Mouse (Mus musculus): Measurements from ENCODE around the gene Adat3. TPM values are rescaled to one million over a fixed set of nuclear protein-coding genes. Genes with fewer than 3 reads are reported as not detected.
"Not testable (repeated sequence)": the region's sequence is repeated elsewhere in the genome, so short reads cannot be mapped to it uniquely, and the experiment has no call there.

The Adat3 gene
- polyA plus RNA-seq, 1 experiment from 2014 or later: 5.8 TPM

GRCm38 (mm10) chr10:80623457-80624191 is 20.9 kb downstream of the Adat3 start:
- WGBS: 13% methylated on average over 15 of the region's 15 CpGs

GRCm38 (mm10) chr10:80625764-80626163 is 23.1 kb downstream of the Adat3 start:
- H3K9me3 ChIP-seq (replicated peaks; ENCODE audit: control insufficient read depth, low read length): no peaks in the 10 kb centered on the region
- peaks cover 7% of the 10 kb centered on the region; the same call in 1 of the 2 replicates for H3K4me1 ChIP-seq (ENCODE audit: control insufficient read depth, insufficient read depth, low read length)
- no peak overlapping the region for H3K4me2 ChIP-seq (ENCODE audit: low read depth, low read length)
- H3K9ac ChIP-seq (replicated peaks; ENCODE audit: low read length): no peak overlapping the region
- H3K27me3 ChIP-seq (ENCODE audit: control insufficient read depth, insufficient read depth, low read length): no peaks in the 10 kb centered on the region
- H3K27ac ChIP-seq (replicated peaks; ENCODE audit: low read depth, low read length): no peak overlapping the region
- H3K4me3 ChIP-seq (ENCODE audit: low read depth, low read length): no peak overlapping the region
- no peak for ATAC-seq (replicated peaks; ENCODE audit: insufficient number of reproducible peaks, low FRiP score, low TSS enrichment, low read depth)
- DNase-seq (ENCODE audit: low spot score): no peak
- 95% methylated on average over 4 of the region's 4 CpGs for WGBS
- H3K36me3 ChIP-seq (replicated peaks; ENCODE audit: control insufficient read depth, insufficient read depth, low read depth, low read length): peaks cover 2% of the 10 kb centered on the region; the same call in 1 of the 2 replicates

More at GRCm38 (mm10) chr10:80623457-80624191, 20.9 kb downstream of the Adat3 start:
- H3K27me3 ChIP-seq (ENCODE audit: control insufficient read depth, insufficient read depth, low read length): no peaks in the 10 kb centered on the region
- no peaks in the 10 kb centered on the region for H3K36me3 ChIP-seq (replicated peaks; ENCODE audit: control insufficient read depth, insufficient read depth, low read depth, low read length)
- H3K9me3 ChIP-seq (replicated peaks; ENCODE audit: control insufficient read depth, low read length): no peaks in the 10 kb centered on the region
- DNase-seq (ENCODE audit: low spot score) (peak; percentile 71), ATAC-seq (replicated peaks; ENCODE audit: insufficient number of reproducible peaks, low FRiP score, low TSS enrichment, low read depth) (no peak)
- H3K4me1 ChIP-seq (ENCODE audit: control insufficient read depth, insufficient read depth, low read length): peaks cover 4% of the 10 kb centered on the region; the same call in 1 of the 2 replicates
- H3K27ac ChIP-seq (replicated peaks; ENCODE audit: low read depth, low read length): peak overlapping the region; percentile 82
- H3K4me2 ChIP-seq (ENCODE audit: low read depth, low read length): peak overlapping the region; percentile 85
- H3K4me3 ChIP-seq (ENCODE audit: low read depth, low read length): peak overlapping the region; percentile 90
- H3K9ac ChIP-seq (replicated peaks; ENCODE audit: low read length): peak overlapping the region; percentile 84

DNA sequence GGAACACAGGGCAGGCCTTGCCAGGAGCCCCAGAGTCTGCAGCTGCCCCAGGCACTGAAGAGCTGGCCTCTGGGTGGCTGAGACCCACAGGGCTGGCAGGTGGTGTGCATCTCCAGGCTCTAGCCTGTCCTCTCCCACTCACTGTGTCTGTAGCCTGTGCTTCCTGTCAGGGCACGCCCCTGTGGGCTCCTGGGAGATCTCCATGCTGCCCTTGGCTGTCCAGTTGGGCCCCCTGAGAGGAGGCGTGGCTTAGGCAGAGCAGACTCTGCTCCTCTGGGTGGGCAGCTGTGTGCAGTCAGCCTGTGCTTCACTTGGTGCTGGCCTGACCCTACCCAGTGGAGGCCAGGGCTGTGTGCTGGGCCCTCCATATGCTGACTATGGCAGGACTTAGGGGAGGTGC is 25.0 kb downstream of the Adat3 start:
- H3K4me2 ChIP-seq (ENCODE audit: low read depth, low read length): no peak overlapping the region
- no peaks in the 10 kb centered on the region for H3K9me3 ChIP-seq (replicated peaks; ENCODE audit: control insufficient read depth, low read length)
- no peak overlapping the region for H3K4me3 ChIP-seq (ENCODE audit: low read depth, low read length)
- ATAC-seq (replicated peaks; ENCODE audit: insufficient number of reproducible peaks, low FRiP score, low TSS enrichment, low read depth) (0 out of 2 replicates have a peak, but pooled peaks have one; percentile 36), DNase-seq (ENCODE audit: low spot score) (no peak)
- no peak overlapping the region for H3K27ac ChIP-seq (replicated peaks; ENCODE audit: low read depth, low read length)
- 66% methylated on average over 2 of the region's 2 CpGs for WGBS
- H3K36me3 ChIP-seq (replicated peaks; ENCODE audit: control insufficient read depth, insufficient read depth, low read depth, low read length): peaks cover 2% of the 10 kb centered on the region; the same call in 1 of the 2 replicates
- H3K4me1 ChIP-seq (ENCODE audit: control insufficient read depth, insufficient read depth, low read length): peaks cover 7% of the 10 kb centered on the region; the same call in 1 of the 2 replicates
- no peaks in the 10 kb centered on the region for H3K27me3 ChIP-seq (ENCODE audit: control insufficient read depth, insufficient read depth, low read length)
- H3K9ac ChIP-seq (replicated peaks; ENCODE audit: low read length): 0 out of 2 replicates have a peak overlapping the region, but pooled peaks have one; percentile 1

- H3K9me3 ChIP-seq (replicated peaks; ENCODE audit: control insufficient read depth, low read length): no peaks in the 10 kb centered on the region
- DNase-seq (ENCODE audit: low spot score) (no peak), ATAC-seq (replicated peaks; ENCODE audit: insufficient number of reproducible peaks, low FRiP score, low TSS enrichment, low read depth) (no peak)
- no peak overlapping the region for H3K9ac ChIP-seq (replicated peaks; ENCODE audit: low read length)
- H3K4me3 ChIP-seq (ENCODE audit: low read depth, low read length): no peak overlapping the region
- no peaks in the 10 kb centered on the region for H3K27me3 ChIP-seq (ENCODE audit: control insufficient read depth, insufficient read depth, low read length)
- H3K4me2 ChIP-seq (ENCODE audit: low read depth, low read length): no peak overlapping the region
- WGBS: 87% methylated on average over 9 of the region's 9 CpGs
- H3K27ac ChIP-seq (replicated peaks; ENCODE audit: low read depth, low read length): no peak overlapping the region
- H3K4me1 ChIP-seq (ENCODE audit: control insufficient read depth, insufficient read depth, low read length): peaks cover 5% of the 10 kb centered on the region; the same call in 1 of the 2 replicates
- peaks cover 2% of the 10 kb centered on the region; the same call in 1 of the 2 replicates for H3K36me3 ChIP-seq (replicated peaks; ENCODE audit: control insufficient read depth, insufficient read depth, low read depth, low read length)
These were observed 26.2 kb downstream of the Adat3 start for GRCm38 (mm10) chr10:80628925-80629324.

DNA sequence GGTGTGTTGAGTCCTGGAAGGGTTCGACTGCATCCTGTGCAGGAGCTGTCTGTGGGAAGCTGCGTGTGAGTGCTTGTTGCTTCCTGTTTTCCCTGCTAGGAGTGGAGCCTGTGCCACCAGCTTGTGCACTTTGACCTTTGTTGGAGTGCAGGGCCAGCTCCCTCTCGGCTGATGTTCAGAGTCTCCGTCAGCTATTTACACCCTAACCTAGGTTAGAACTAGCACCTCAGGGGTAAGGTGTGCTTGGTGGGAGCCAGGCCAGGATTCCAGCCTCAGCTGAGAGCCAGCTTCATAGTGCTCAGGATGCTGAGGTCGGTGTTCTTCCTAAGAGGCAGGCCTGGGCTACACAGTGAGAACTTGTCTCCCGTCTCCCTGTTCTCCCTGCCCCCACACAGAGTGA is 32.7 kb downstream of the Adat3 start:
- no peak for DNase-seq (ENCODE audit: low spot score)
- H3K4me1 ChIP-seq (ENCODE audit: control insufficient read depth, insufficient read depth, low read length): no peaks in the 10 kb centered on the region
- H3K9ac ChIP-seq (replicated peaks; ENCODE audit: low read length): no peak overlapping the region
- no peaks in the 10 kb centered on the region for H3K9me3 ChIP-seq (replicated peaks; ENCODE audit: control insufficient read depth, low read length)
- no peak overlapping the region for H3K4me2 ChIP-seq (ENCODE audit: low read depth, low read length)
- WGBS: 83% methylated on average over 6 of the region's 6 CpGs
- H3K27ac ChIP-seq (replicated peaks; ENCODE audit: low read depth, low read length): no peak overlapping the region
- peaks cover 37% of the 10 kb centered on the region for H3K36me3 ChIP-seq (replicated peaks; ENCODE audit: control insufficient read depth, insufficient read depth, low read depth, low read length)
- ATAC-seq (replicated peaks; ENCODE audit: insufficient number of reproducible peaks, low FRiP score, low TSS enrichment, low read depth): no peak
- no peak overlapping the region for H3K4me3 ChIP-seq (ENCODE audit: low read depth, low read length)
- H3K27me3 ChIP-seq (ENCODE audit: control insufficient read depth, insufficient read depth, low read length): no peaks in the 10 kb centered on the region

- Histone ChIP-seq H3K4me1 (ENCODE audit: control insufficient read depth, insufficient read depth, low read length) (no peaks in the 10 kb centered on the region), H3K36me3 (replicated peaks; ENCODE audit: control insufficient read depth, insufficient read depth, low read depth, low read length) (peaks cover 16% of the 10 kb centered on the region), H3K4me3 (ENCODE audit: low read depth, low read length) (no peak overlapping the region), H3K4me2 (ENCODE audit: low read depth, low read length) (no peak overlapping the region), H3K27me3 (ENCODE audit: control insufficient read depth, insufficient read depth, low read length) (no peaks in the 10 kb centered on the region), H3K9me3 (replicated peaks; ENCODE audit: control insufficient read depth, low read length) (no peaks in the 10 kb centered on the region), H3K9ac (replicated peaks; ENCODE audit: low read length) (no peak overlapping the region), H3K27ac (replicated peaks; ENCODE audit: low read depth, low read length) (no peak overlapping the region)
- ATAC-seq (replicated peaks; ENCODE audit: insufficient number of reproducible peaks, low FRiP score, low TSS enrichment, low read depth): no peak
- 90% methylated on average over 10 of the region's 10 CpGs for WGBS
- DNase-seq (ENCODE audit: low spot score): no peak
These were observed 44.3 kb downstream of the Adat3 start for GRCm38 (mm10) chr10:80646936-80647335.

GRCm38 (mm10) chr10:80649910-80650309 is 47.2 kb downstream of the Adat3 start:
- not testable (repeated sequence) for H3K36me3 ChIP-seq (replicated peaks; ENCODE audit: control insufficient read depth, insufficient read depth, low read depth, low read length); H3K9me3 ChIP-seq (replicated peaks; ENCODE audit: control insufficient read depth, low read length); DNase-seq (ENCODE audit: low spot score)

DNA sequence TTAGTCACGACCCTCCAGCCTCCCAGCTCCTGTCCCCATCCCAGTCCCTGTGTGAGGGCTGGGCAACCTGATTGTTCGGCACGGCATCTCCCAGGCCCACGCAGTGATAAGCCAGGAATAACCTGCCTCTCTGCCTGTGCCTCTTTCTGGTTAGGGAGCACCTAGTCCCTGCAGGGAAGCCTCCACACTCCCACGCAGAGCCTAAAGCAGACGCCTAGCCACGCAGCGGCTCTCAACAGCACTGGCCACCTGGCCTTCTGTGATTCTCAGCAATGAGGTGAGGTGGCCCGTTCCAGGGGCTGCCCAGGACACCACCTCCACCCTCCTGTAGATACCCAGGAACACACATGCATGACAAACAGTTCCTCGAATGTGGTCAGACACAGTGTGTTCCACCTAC is 47.7 kb downstream of the Adat3 start:
- H3K4me2 ChIP-seq (ENCODE audit: low read depth, low read length): no peak overlapping the region
- ATAC-seq (replicated peaks; ENCODE audit: insufficient number of reproducible peaks, low FRiP score, low TSS enrichment, low read depth): no peak
- H3K36me3 ChIP-seq (replicated peaks; ENCODE audit: control insufficient read depth, insufficient read depth, low read depth, low read length): no peaks in the 10 kb centered on the region; the same call in 1 of the 2 replicates
- H3K4me1 ChIP-seq (ENCODE audit: control insufficient read depth, insufficient read depth, low read length): peaks cover 2% of the 10 kb centered on the region; the same call in 1 of the 2 replicates
- H3K27me3 ChIP-seq (ENCODE audit: control insufficient read depth, insufficient read depth, low read length): no peaks in the 10 kb centered on the region
- H3K9me3 ChIP-seq (replicated peaks; ENCODE audit: control insufficient read depth, low read length): no peaks in the 10 kb centered on the region
- no peak overlapping the region for H3K4me3 ChIP-seq (ENCODE audit: low read depth, low read length)
- H3K9ac ChIP-seq (replicated peaks; ENCODE audit: low read length): no peak overlapping the region
- H3K27ac ChIP-seq (replicated peaks; ENCODE audit: low read depth, low read length): no peak overlapping the region
- DNase-seq (ENCODE audit: low spot score): no peak
- 92% methylated on average over 10 of the region's 10 CpGs for WGBS

More at GRCm38 (mm10) chr10:80649910-80650309, 47.2 kb downstream of the Adat3 start:
- ATAC-seq (replicated peaks; ENCODE audit: insufficient number of reproducible peaks, low FRiP score, low TSS enrichment, low read depth); H3K27ac ChIP-seq (replicated peaks; ENCODE audit: low read depth, low read length); H3K4me3 ChIP-seq (ENCODE audit: low read depth, low read length); H3K27me3 ChIP-seq (ENCODE audit: control insufficient read depth, insufficient read depth, low read length); H3K9ac ChIP-seq (replicated peaks; ENCODE audit: low read length); H3K4me2 ChIP-seq (ENCODE audit: low read depth, low read length); H3K4me1 ChIP-seq (ENCODE audit: control insufficient read depth, insufficient read depth, low read length): not testable (repeated sequence)
- WGBS: 86% methylated on average over 6 of the region's 6 CpGs

Data from embryonic facial prominence, embryonic 11.5 days (tissue).